Mouse (Mus musculus) G1E (cell line): ENCODE measurements at regions not wholly inside any gene's neighbourhood (a gene's known extent, or its start where the extent isn't known, plus 50 kb on each side); places are given as distances from the start of the nearest gene placed in this dataset.

ENCODE experiments used
- ATAC-seq: 2 replicates; pipeline ENCODE4 v1.8.0; 2016; ENCODE audit warnings: mild to moderate bottlenecking; ENCODE audit not compliant: insufficient number of reproducible peaks, poor library complexity, low FRiP score, severe bottlenecking; ENCODE audit errors: extremely low read depth
- DNase-seq: peaks from one replicate; pipeline ENCODE4 v3.0.0; 2012; ENCODE audit warnings: low spot score
- H3K27me3 ChIP-seq: 2 replicates; pipeline ENCODE4 v1.6.1; 2012; ENCODE audit warnings: mild to moderate bottlenecking, low read length, inconsistent platforms; ENCODE audit not compliant: insufficient read depth
- H3K36me3 ChIP-seq: replicated peaks from 2 replicates; pipeline ENCODE3; 2012; ENCODE audit warnings: mild to moderate bottlenecking, inconsistent platforms
- H3K4me1 ChIP-seq: 2 replicates; pipeline ENCODE4 v1.6.1; 2012; ENCODE audit warnings: low read depth, low read length, inconsistent platforms, mixed read lengths; ENCODE audit not compliant: insufficient read depth
- H3K4me3 ChIP-seq: 2 replicates; pipeline ENCODE4 v1.5.1; 2012; ENCODE audit warnings: low read depth, mild to moderate bottlenecking, inconsistent platforms, low read length, moderate library complexity, mixed read lengths
- H3K9me3 ChIP-seq: replicated peaks from 2 replicates; pipeline ENCODE4 v1.6.1; 2012; ENCODE audit warnings: inconsistent platforms
- CTCF ChIP-seq: IDR thresholded peaks from 2 replicates; pipeline ENCODE4 v1.5.1; 2012; ENCODE audit warnings: low read depth, low read length, inconsistent platforms, mixed read lengths
- GATA1 ChIP-seq: IDR thresholded peaks from 2 replicates; pipeline ENCODE4 v1.6.1; 2012; ENCODE audit warnings: borderline replicate concordance, low read length, inconsistent platforms, mixed read lengths
- GATA2 ChIP-seq: IDR thresholded peaks from 2 replicates; pipeline ENCODE4 v1.6.1; 2012; ENCODE audit warnings: low read depth, low read length, inconsistent platforms, borderline replicate concordance
- POLR2AphosphoS5 ChIP-seq: IDR thresholded peaks from 2 replicates; pipeline ENCODE4 v1.6.1; 2012; ENCODE audit warnings: low read depth, low read length, inconsistent platforms; ENCODE audit not compliant: insufficient replicate concordance
- TAL1 ChIP-seq: conservative IDR thresholded peaks from 2 replicates; pipeline ENCODE4 v1.6.1; 2012; ENCODE audit warnings: low read depth, low read length, inconsistent platforms, mixed read lengths

GRCm38 (mm10) chr15:42872491-42872890, 2738.3 kb downstream of the 9330182O14Rik start:
- H3K36me3 ChIP-seq, result no peaks in the 10 kb centered on the region
- no peak for TF ChIP-seq TAL1
- no peak for TF ChIP-seq POLR2AphosphoS5
- TF ChIP-seq GATA2, result no peak
- TF ChIP-seq CTCF, result no peak
- TF ChIP-seq GATA1, result no peak
- peaks cover 2% of the 10 kb centered on the region; the same call in 1 of the 2 replicates for H3K4me1 ChIP-seq
- H3K4me3 ChIP-seq, result no peak overlapping the region
- no peaks in the 10 kb centered on the region for H3K27me3 ChIP-seq
- ATAC-seq (no peak), DNase-seq (no peak)
- no peaks in the 10 kb centered on the region for H3K9me3 ChIP-seq

- ATAC-seq, result no peak
- Histone ChIP-seq H3K4me3 (no peak overlapping the region), H3K36me3 (no peaks in the 10 kb centered on the region), H3K4me1 (no peaks in the 10 kb centered on the region), H3K9me3 (no peaks in the 10 kb centered on the region), H3K27me3 (no peaks in the 10 kb centered on the region)
- DNase-seq, result no peak
- TF ChIP-seq CTCF (no peak), TAL1 (no peak), POLR2AphosphoS5 (no peak), GATA2 (no peak)
Observed at GRCm38 (mm10) chr15:42894611-42895010, 2760.4 kb downstream of the 9330182O14Rik start.

GRCm38 (mm10) chr15:42900056-42900455, 2765.9 kb downstream of the 9330182O14Rik start:
- DNase-seq (no peak), ATAC-seq (no peak)
- Histone ChIP-seq H3K36me3 (no peaks in the 10 kb centered on the region), H3K4me1 (no peaks in the 10 kb centered on the region), H3K27me3 (peaks cover 3% of the 10 kb centered on the region; the same call in 1 of the 2 replicates), H3K9me3 (no peaks in the 10 kb centered on the region), H3K4me3 (no peak overlapping the region)
- TF ChIP-seq CTCF (no peak), GATA2 (no peak), TAL1 (no peak), POLR2AphosphoS5 (no peak), GATA1 (no peak)

GRCm38 (mm10) chr15:42901782-42902181, 2767.6 kb downstream of the 9330182O14Rik start:
- Histone ChIP-seq H3K9me3 (no peaks in the 10 kb centered on the region), H3K27me3 (peaks cover 3% of the 10 kb centered on the region; the same call in 1 of the 2 replicates), H3K4me1 (no peaks in the 10 kb centered on the region), H3K4me3 (no peak overlapping the region), H3K36me3 (no peaks in the 10 kb centered on the region)
- no peak for ATAC-seq
- no peak for DNase-seq
- TF ChIP-seq GATA1 (no peak), CTCF (no peak), TAL1 (no peak), POLR2AphosphoS5 (no peak), GATA2 (no peak)

GRCm38 (mm10) chr15:42911357-42911756, 2777.2 kb downstream of the 9330182O14Rik start:
- no peaks in the 10 kb centered on the region for H3K4me1 ChIP-seq
- no peaks in the 10 kb centered on the region for H3K36me3 ChIP-seq
- ATAC-seq (no peak), DNase-seq (no peak)
- H3K27me3 ChIP-seq, result no peaks in the 10 kb centered on the region
- TF ChIP-seq POLR2AphosphoS5 (no peak), GATA1 (no peak), GATA2 (no peak), TAL1 (no peak), CTCF (no peak)
- H3K9me3 ChIP-seq, result no peaks in the 10 kb centered on the region
- H3K4me3 ChIP-seq, result no peak overlapping the region

- no peak for DNase-seq
- H3K9me3 ChIP-seq, result no peaks in the 10 kb centered on the region
- TF ChIP-seq GATA2, result no peak
- no peak for TF ChIP-seq GATA1
- TF ChIP-seq CTCF, result no peak
- TF ChIP-seq POLR2AphosphoS5, result no peak
- TF ChIP-seq TAL1, result no peak
- H3K36me3 ChIP-seq, result no peaks in the 10 kb centered on the region
- no peaks in the 10 kb centered on the region for H3K4me1 ChIP-seq
- no peaks in the 10 kb centered on the region for H3K27me3 ChIP-seq
- ATAC-seq, result no peak
- H3K4me3 ChIP-seq, result no peak overlapping the region
Observed at GRCm38 (mm10) chr15:42912880-42913279, 2778.7 kb downstream of the 9330182O14Rik start.
